Mouse (Mus musculus): ENCODE measurements around the gene 1700011L22Rik.

DNA sequence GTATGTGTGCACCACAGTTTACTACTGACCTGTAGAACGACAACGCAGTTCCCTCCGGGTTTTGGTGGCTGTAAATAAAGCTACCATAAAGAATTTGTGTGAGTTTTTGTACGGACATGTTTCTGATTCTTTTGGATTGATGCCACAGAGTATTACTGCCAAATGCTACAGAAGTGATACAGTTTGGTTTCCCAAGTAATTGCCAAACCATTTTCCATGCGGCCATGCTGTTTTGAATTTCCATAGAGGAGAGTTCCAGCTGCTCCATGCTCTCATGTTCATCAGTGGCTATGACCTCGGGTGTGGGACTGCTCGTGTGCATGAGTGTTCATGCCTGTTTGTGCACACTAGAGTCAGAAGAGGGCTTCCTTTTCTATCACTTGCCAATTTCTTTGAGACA is 8.4 kb downstream of the 1700011L22Rik start:
- no peak for TF ChIP-seq GATA1 (IDR thresholded peaks at IDR 0.05; ENCODE audit: borderline replicate concordance, low read length)
- TF ChIP-seq FLI1 (IDR thresholded peaks at IDR 0.05; ENCODE audit: low read length): no peak
